Mouse (Mus musculus) kidney, postnatal 10 days (tissue): ENCODE measurements around the gene Pan3.

Source experiments
- DNase-seq: peaks from one replicate; pipeline ENCODE4 v3.0.0; 2021; ENCODE audit warnings: mixed read lengths

Gene Pan3

DNA sequence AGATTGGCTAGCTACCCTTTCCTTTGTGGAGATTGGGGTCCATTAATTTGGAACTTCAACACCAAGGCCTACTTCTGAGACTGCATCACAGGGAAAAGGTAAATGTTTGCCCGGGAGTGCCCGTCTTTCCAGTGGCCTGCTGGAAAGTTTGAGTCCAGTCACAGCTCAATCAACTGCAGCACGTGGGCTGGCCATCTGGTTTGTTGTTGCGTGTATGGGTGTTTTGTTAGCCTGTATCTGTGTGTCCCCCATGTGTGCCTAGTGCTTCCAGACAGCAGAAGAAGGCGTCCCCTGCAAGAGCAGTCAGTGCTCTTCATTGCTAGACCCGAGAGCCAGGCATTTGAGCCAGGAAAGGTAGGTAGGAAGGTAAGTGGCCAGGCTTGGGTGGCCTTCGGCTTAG is 135.5 kb downstream of the Pan3 start:
- DNase-seq, result no peak

DNA sequence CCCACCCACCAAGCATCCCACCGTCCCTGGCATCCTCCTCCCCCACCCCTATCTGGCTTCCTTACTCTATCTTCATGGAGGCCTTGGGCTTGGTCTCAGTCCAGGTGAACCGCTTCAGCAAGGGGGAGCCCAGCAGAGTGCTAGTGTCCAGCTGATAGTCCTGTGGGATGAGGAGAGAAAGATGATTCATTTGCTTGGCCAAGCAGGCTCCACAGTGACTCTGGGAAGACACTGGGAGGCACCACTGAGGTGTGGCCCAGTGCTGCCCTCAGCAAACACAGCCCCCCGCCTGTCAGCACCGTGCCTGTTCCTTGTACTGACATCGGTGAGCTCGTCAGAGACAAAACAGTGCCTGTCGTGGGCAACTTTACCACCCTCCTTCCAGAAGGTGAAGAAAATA is 136.4 kb downstream of the Pan3 start:
- no peak for DNase-seq

DNA sequence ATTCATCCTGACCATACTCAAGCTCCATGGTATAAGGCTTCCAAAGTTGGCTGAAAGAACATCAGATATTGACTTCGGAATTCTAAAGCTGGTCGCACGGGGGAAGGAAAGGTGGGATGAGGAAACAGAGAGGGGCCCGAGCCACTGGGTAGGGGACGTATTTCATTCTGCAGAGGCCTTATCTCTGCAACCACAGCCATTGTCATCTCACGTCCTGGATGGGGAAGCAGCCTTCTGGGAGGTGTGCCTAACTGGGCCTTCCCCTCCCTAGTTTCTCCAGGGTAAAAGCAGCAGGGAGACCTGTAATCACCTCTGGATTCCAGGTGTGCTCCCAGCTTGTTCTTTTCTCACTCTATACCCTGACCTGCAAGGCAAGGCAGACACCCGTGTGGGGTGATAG is 142.7 kb downstream of the Pan3 start:
- no peak for DNase-seq

DNA sequence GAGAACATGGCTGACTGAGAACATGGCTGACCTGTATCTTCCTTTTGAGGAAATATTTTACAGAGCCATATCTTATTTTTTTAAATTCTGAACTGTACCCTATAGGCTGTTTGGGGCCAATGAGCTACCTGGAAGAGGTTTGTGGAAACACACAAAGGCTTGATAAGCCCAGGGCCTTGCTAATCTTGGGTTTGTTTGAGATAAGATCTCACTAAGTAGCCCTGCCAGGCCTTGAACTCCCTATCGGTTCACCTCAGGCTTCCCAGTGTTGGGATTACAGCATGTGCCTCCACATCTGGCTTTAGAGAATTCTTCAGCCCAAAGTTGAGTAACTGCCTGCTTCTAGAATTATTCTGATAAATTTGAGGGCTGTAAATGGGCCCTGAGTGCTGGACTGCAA is 143.6 kb downstream of the Pan3 start:
- no peak for DNase-seq

DNA sequence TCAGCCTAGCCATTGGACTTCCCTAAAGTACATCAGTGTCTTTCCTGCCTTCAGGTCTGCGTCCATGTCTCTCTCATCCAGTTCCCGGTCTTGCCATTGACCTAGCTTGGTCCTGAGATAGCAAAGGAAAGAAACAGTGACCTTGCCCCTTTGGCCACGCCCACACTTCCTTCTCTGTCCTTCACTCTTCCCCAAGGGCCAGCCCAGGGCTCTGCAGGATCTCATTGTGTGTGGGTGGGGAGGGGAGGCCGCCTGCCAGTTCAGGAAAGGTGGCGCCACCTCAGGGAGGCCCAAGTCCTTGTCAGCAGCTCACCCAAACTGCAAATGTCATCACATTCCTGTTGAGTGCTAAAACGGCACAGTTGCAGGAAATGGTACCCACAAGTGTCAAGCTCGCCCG is 144.6 kb downstream of the Pan3 start:
- peak; percentile 76 for DNase-seq

DNA sequence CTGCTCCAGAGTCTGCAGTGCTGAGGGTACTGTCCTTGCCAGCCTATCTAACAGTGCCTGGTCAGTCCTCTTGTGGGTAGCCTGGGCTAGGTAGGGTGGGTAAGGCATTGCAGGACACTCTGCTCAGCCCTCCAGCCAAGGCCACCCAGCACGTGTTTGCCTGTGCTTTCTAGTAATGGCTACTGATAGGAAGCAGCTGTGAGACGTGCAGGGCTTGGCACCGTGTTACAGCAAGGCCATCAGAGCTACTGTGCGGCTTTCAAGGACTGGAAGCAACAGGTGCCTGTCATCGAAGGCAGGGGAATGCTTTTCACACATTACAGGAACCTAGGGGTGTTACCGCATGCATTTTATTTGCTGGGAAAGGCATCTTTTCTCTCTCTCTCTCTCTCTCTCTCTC is 147.0 kb downstream of the Pan3 start:
- DNase-seq, result no peak

DNA sequence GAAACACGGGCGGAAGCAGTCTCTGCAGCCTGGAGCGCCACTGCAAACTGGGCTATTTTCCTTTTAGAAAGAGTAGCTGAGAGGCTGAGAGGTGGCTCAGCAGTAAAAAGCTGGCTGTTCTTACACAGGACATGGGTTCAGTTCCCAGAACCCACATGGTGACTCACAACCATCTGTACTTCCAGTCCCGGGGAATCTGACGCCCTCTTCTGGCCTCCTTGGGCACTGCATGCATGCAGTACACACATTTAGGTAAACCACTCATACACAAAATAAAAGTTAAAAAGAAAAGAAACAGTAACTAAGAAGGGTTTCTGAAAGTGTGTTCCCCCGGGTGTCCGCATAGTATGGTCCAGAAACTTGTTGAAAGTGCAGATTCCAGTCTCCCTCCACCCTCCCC is 149.2 kb downstream of the Pan3 start:
- DNase-seq, result no peak

DNA sequence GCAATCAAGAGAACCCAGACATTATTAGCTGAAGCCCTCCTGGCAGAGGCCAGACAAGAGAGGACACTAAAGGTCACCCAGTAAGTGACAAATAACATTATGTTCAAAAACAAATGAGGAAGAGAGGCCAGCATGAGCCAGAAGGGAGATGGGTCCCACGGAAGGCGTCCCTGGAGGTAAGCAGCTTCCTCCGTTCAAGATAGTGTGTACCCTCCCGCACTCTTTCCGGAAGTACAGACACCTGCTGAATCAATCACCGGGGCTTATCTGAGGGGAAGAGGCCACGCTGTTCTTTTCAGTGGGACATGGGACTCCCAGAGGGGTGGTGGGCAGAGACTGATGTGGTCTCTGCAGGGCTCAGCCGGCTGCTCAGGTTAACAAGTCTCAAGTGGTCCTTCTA is 149.7 kb downstream of the Pan3 start:
- DNase-seq, result no peak

DNA sequence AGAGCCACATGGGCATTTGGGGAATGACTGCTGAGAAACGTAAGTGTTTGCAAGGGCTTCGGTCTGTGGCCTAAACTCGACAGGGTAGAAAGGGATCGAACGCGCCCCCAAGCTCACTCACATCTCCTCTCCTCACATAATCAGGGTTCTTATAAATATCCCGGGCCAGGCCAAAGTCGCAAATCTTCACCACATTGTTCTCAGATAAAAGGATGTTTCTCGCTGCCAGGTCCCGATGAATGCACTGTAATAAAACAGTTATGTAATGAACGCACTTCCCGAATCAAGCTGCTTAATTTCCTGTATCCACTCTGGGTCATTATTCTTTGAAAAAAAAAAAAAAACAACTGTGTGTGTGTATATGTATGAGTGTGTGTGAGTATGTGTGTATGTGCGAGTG is 150.2 kb downstream of the Pan3 start:
- DNase-seq, result no peak

DNA sequence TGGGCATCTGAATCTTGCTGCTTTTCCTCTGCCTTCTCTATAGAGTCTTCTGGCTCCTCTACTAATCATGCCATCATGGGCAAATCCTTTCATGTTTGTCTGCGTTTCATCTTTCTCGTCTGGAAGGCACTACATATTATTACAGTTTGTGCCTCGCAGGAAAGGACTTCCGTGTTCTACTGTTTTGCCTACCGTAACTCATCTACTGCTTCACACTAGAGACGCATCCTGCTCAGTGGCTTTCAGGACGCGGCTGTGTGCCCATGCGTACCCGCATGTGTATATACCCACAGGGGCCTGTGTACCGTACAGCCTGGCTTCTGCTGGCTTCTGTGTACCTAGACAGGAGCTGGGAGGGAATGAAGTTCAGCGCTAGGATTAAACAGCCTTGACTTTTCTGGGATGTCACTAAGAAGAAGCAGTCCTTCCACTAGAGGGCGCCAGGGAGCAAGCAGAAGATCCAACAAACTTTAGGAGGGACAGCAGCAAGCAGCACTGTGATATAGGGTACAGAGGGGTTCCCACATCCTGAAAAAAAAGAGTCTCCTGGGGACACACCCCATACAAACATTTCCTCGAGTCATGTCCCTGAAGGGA is 153.8 kb downstream of the Pan3 start:
- peak; percentile 94 for DNase-seq

DNA sequence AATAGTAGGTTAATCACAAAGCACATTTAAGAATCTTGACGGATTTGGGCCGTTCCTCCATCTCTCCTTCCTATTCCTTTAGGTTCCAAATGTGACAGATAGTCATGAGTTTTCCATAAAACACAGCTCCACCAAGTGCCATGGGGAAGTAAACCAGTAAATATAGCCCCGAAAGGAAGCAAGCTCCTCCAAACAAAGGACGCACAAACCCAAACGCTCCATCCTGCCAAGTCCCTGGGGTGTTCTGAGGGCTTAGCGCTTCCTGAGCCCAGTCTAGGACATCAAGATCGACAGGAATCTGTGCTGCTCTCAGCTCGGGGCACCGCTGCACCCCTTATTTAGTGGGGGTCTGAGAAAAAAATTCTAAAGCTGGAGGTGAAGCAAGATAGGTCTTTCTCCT is 154.7 kb downstream of the Pan3 start:
- peak; percentile 51 for DNase-seq

DNA sequence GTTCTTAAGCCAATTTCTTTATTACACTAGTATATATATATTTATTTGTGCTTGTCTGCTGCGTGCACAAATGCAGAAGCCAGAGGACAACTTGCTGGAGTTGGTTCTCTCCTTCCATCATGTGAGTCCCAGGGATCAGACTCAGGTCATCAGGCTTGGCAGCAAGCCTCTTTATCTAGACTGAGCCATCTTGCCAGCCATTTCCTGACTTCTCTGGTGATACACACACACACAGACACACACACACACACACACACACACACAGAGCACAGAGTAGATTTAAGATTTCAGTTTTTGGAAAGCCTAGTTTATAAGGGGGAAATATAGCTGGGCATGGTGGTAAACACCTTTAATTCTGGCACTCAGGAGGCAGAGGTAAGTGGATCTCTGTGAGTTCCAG is 155.1 kb downstream of the Pan3 start:
- peak; percentile 31 for DNase-seq

DNA sequence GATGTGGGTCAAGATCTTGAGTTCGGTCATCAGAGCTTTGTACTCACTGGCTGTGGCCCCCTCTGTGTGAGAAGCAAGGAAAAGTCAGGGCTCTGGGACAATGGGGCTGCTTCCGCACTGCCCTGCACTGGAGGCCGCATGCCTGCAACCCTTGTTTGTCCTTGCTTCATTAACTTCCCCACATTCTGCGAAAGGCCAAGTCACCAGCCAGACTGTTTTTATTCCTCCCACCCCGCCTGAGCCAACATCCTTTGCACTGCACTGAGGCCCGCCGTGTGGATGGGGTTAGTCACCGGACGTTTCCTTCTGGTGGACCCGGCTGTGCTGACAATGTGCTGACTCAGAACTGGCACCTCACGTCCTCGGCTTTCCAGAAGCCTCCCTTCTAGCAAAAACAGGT is 159.9 kb downstream of the Pan3 start:
- peak; percentile 63 for DNase-seq

DNA sequence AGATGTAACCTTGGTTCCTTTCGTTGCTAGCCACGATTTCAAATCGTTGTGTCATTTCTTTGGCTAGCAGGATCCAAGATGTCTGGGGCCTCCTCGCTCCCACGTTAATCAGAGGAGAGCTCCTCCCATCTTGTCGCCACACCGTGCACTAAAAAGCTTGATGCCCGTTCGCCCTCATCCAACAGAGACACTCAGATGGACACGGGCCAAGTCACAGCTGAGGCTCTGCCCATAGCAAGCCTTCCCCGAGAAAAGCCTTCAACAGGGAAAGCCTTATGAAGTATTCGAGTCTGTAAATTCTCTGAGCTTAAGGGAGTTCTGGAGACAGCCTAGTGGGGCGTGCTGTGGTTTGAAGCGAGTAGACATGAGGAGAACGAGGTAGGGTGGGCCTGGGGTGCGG is 167.9 kb downstream of the Pan3 start:
- no peak for DNase-seq
